Mouse (Mus musculus): ENCODE results near the gene Olfr104-ps. TPM values are rescaled to one million over a fixed set of nuclear protein-coding genes. Genes with fewer than 3 reads are reported as not detected.

The Olfr104-ps gene
- total RNA-seq (2023; ENCODE audit: inconsistent age) = not detected in 4 replicates

DNA sequence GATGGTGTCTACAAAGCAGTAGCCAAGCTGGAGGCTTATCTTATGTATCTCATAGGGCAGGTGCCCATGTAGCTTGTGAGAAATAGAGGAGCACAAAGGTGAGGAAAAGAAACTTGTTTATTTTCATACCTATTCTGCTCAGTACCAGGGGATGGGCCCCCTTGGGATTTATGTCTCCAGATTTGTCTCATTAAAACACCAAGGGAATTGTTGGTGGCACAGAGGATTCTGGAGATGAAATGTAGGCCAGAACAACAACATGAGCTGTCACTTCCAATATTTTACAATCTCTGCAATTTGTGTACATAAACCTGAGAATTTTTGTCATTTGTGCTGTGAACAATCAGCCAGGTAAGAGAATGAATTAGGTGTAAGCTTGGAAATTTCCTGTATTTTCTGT is at the start of gene Olfr104-ps:
Gene Olfr104-ps (plus strand): TSS at position 301 of the 400 bp plus-strand sequence.

DNA sequence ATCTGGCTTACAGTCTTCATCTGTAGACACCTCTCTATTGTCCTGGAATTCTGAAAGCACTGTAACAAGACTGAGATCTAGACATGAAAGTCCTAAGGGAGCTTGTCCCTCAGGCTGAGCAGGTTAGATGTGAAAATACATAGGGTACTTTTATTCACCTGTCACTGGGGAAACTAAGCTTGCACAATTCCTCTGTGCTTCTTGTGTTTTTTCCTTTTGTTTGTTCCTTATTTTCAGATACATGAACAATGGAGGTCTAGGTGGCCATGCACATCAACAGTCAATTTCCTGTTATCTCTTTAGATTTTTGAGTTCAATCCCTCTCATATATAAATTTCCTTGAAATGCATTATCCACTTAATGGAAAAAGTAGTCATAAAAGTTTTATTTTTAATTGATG is 42.4 kb upstream of the Olfr104-ps start, which contains the start of gene Olfr102:
Gene Olfr102 (minus strand): TSS at position 101 of the 400 bp plus-strand sequence.

DNA sequence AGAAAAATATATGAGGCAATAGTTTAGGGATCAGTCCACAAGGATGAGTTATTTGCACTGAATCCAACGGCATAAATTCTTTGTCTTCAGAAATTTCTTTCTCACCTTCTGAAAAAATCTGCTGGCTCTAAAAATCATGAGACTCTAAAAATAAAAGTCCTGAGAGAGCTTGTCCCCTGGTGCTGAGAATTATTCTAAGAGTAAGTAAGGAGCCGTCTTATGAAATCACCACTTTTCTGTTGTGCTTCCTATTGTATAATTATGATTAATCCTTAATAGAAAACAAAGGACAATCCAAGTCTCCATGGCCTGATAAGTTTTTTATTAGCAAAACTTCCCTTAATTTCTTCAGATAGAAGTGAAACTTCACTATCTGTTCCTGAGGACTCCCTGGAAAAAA is 19.8 kb upstream of the Olfr104-ps start, which contains the start of gene Olfr103:
Gene Olfr103 (minus strand): TSS at position 101 of the 400 bp plus-strand sequence.

DNA sequence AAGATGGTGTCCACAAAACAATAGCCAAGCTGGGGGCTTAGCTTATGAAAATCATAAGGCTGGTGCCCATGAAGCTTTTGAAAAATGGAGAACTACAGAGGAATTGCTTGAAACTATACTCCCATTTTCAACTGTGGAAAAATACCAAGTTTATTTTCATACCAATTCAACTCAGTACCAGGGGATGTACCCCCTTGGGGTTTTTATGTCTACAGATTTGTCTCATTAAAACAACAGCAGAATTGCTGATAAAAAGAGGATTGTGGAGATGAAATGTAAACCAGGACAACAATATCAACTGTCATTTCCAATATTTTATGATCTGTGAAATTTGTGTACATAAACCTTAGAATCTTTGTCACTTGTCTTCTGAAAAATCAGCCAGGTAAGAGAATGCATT is 19.4 kb downstream of the Olfr104-ps start, which contains the start of gene Olfr105-ps:
Gene Olfr105-ps (plus strand): TSS at position 301 of the 400 bp plus-strand sequence.

DNA sequence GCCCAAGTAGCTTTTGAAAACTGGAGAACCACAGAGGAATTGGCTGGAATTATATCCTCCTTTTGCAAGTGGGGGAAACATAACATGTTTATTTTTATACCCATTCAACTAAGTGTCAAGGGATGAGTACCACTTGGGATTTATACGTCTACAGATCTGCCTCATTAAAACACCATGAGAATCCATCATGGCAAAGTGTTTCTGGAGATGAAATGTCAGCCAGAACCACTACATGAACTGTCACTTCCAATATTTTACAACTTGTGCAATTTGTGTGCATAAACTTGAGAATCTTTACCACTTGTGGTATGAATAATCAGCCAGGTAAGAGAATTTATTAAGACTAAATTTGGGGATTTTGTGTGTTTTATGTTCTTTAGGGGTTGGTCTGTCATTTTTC is 30.7 kb downstream of the Olfr104-ps start, which contains the start of gene Olfr106-ps:
Gene Olfr106-ps (plus strand): TSS at position 301 of the 400 bp plus-strand sequence.

DNA sequence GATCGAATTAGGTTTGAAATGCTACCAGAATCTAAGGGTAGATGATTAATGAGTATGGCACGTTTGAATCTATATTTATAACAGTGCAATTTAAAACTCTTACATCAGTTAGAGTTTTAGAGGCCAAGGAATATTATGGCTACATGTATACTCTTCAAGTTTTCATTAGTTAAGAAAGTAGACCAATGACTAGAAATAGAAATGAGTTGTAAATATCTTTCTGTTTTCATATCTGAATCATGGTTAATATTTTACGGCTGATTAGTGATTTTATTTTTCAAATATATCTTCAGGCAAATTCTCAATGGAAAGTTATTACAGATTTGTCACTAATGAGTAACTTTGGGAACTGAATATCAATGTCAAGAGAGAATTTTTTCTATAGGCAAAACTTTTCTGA is 39.5 kb downstream of the Olfr104-ps start, which contains the start of gene Olfr107:
Gene Olfr107 (plus strand): TSS at position 301 of the 400 bp plus-strand sequence.

Other genes with a start within 250 kb of the Olfr104-ps start
- gene Olfr92, start 239.5 kb upstream of the Olfr104-ps start, total RNA-seq (2023; ENCODE audit: inconsistent age) = not detected in 4 replicates
- not detected in 4 replicates for gene Olfr93, start 198.1 kb upstream of the Olfr104-ps start, total RNA-seq (2023; ENCODE audit: inconsistent age)
- 0.78 TPM in 1 of 4 replicates, not detected in the others for gene Ubd, start 165.7 kb upstream of the Olfr104-ps start, total RNA-seq (2023; ENCODE audit: inconsistent age)
- gene Olfr94, start 158.6 kb upstream of the Olfr104-ps start, total RNA-seq (2023; ENCODE audit: inconsistent age) = not detected in 4 replicates
- not detected in 4 replicates for gene Olfr95, start 146.5 kb upstream of the Olfr104-ps start, total RNA-seq (2023; ENCODE audit: inconsistent age)
- not detected in 4 replicates for gene Olfr96, start 139.4 kb upstream of the Olfr104-ps start, total RNA-seq (2023; ENCODE audit: inconsistent age)
- not detected in 4 replicates for gene Olfr97, start 122.3 kb upstream of the Olfr104-ps start, total RNA-seq (2023; ENCODE audit: inconsistent age)
- gene Olfr98, start 95.8 kb upstream of the Olfr104-ps start, total RNA-seq (2023; ENCODE audit: inconsistent age) = not detected in 4 replicates
- 46.7 to 58.3 TPM (median 54.7 TPM) in 4 replicates for gene H2-M3, start 89.4 kb upstream of the Olfr104-ps start, total RNA-seq (2023; ENCODE audit: inconsistent age)
- not detected in 4 replicates for gene Olfr99, start 76.1 kb upstream of the Olfr104-ps start, total RNA-seq (2023; ENCODE audit: inconsistent age)
- gene Olfr101, start 55.3 kb upstream of the Olfr104-ps start, total RNA-seq (2023; ENCODE audit: inconsistent age) = not detected in 4 replicates
- 0.36 TPM in 1 of 4 replicates, not detected in the others for gene Olfr102, start 42.5 kb upstream of the Olfr104-ps start, total RNA-seq (2023; ENCODE audit: inconsistent age)
- not detected in 4 replicates for gene Olfr103, start 19.9 kb upstream of the Olfr104-ps start, total RNA-seq (2023; ENCODE audit: inconsistent age)
- not detected in 4 replicates for gene Olfr105-ps, start 19.5 kb downstream of the Olfr104-ps start, total RNA-seq (2023; ENCODE audit: inconsistent age)
- gene Olfr106-ps, start 30.8 kb downstream of the Olfr104-ps start, total RNA-seq (2023; ENCODE audit: inconsistent age) = not detected in 4 replicates
- gene Olfr107, start 39.6 kb downstream of the Olfr104-ps start, total RNA-seq (2023; ENCODE audit: inconsistent age) = not detected in 4 replicates
- gene Olfr108, start 85.9 kb downstream of the Olfr104-ps start, total RNA-seq (2023; ENCODE audit: inconsistent age) = not detected in 4 replicates
- gene Olfr109, start 99.3 kb downstream of the Olfr104-ps start, total RNA-seq (2023; ENCODE audit: inconsistent age) = not detected in 4 replicates
- gene H2-M2, start 124.0 kb downstream of the Olfr104-ps start, total RNA-seq (2023; ENCODE audit: inconsistent age) = not detected in 4 replicates
- gene Olfr110, start 132.9 kb downstream of the Olfr104-ps start, total RNA-seq (2023; ENCODE audit: inconsistent age) = not detected in 4 replicates
- gene Olfr111, start 148.4 kb downstream of the Olfr104-ps start, total RNA-seq (2023; ENCODE audit: inconsistent age) = not detected in 4 replicates
- not detected in 4 replicates for gene Olfr112, start 209.9 kb downstream of the Olfr104-ps start, total RNA-seq (2023; ENCODE audit: inconsistent age)
- gene Olfr113, start 218.1 kb downstream of the Olfr104-ps start, total RNA-seq (2023; ENCODE audit: inconsistent age) = not detected in 4 replicates
- gene Olfr114, start 233.2 kb downstream of the Olfr104-ps start, total RNA-seq (2023; ENCODE audit: inconsistent age) = not detected in 4 replicates

Data from B cell, adult (primary cell).